Mouse (Mus musculus) CH12.LX (cell line): ENCODE measurements around the gene Tbc1d9b.

ENCODE experiments used
- CTCF ChIP-seq, 2 experiments: IDR thresholded peaks in 1 of 2; conservative IDR thresholded peaks in 1 of 2; 2 replicates each; pipeline ENCODE4 v1.5.1; 2011 to 2012; ENCODE audit warnings: low read depth in 2 of 2, low read length in 2 of 2, improper control_type of control experiment in 1 of 2, inconsistent platforms in 1 of 2, mild to moderate bottlenecking in 1 of 2, moderate library complexity in 1 of 2
- MAFK ChIP-seq: IDR thresholded peaks from 2 replicates; pipeline ENCODE4 v1.6.1; 2011; ENCODE audit warnings: low read length, improper control_type of control experiment; ENCODE audit not compliant: insufficient replicate concordance
- NELFE ChIP-seq: IDR thresholded peaks from 2 replicates; pipeline ENCODE4 v1.6.1; 2011; ENCODE audit warnings: low read depth, low read length, improper control_type of control experiment
- POLR2A ChIP-seq: IDR thresholded peaks from 2 replicates; pipeline ENCODE4 v1.6.1; 2011; ENCODE audit warnings: low read depth, mild to moderate bottlenecking, improper control_type of control experiment, low read length

- TF ChIP-seq CTCF (conservative IDR thresholded peaks at IDR 0.05 in 1 of 2, IDR thresholded peaks at IDR 0.05 in 1 of 2; ENCODE audit: low read depth in 2 of 2, low read length in 2 of 2) (no peak), POLR2A (no peak), MAFK (no peak), NELFE (no peak)
Observed at GRCm38 (mm10) chr11:50197500-50197899, 66.3 kb downstream of the Tbc1d9b start.
